Mouse (Mus musculus) spleen, postnatal 36 days (tissue): ENCODE measurements around the gene 2010111I01Rik.

Source experiments
- DNase-seq, 2 experiments: peaks; one replicate each; pipeline ENCODE4 v3.0.0; 2022; ENCODE audit warnings: low spot score in 2 of 2, mixed read lengths in 1 of 2

Gene 2010111I01Rik

DNA sequence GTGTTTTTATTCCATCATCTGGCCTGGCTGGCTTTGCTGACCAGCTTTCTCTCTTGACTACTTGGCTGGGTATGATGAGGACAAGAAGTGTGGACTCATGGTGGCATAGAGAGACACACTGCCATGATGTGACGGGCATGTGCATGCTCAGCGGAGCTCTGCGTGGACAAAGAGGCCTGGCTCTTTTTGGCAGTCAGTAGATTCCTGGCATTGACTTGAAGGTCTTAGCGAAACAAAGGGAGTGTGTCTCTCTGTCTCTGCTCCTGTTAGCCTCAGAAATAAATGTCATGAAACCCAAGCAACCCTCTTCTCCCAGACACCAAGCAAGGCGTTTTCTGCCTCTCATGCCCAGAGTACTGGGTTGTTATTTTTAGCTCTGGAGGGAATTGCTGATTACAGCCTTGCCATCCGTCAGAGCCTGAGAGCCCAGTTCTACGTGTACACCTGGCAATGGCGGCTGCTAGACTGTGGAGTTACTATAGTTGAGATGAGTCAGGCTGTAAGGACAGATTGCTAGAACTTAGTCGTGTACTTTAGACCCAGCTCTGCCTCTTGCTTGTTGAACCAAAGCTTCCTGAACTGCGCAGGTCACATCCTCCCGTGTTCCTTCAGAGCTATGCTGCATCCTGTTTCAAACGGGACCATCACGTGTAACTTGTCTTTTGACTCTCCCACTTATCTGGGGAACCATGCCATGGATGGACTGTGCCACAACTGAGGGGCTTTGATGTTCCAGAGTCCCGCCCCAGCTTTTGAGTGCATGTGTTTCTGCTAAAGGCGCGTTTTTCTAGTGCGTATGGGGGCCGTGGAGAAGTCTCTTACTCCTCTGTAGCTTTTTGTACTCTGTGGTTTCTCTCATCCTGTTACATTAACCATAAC lies 296.3 kb downstream of the 2010111I01Rik start:
- no peak for DNase-seq

DNA sequence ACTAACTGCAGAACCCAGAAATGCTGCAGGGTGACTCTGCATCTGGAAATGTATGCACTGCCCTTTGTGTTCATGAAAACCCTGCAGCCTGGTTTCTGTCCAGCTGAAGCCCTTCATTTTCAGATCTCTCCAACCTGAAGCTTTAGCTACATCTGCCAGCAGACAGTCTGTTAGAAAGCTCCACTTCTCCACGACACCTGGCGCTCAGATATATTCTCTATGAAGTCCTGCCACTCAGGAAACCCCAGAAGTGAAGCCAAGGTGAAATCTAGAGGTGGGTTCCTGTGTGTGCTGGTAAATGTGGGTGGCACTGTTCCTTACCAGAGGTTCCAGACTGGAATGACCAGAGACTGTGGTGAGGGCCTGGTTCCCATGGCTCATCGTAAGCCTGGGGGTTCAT lies 297.0 kb downstream of the 2010111I01Rik start:
- DNase-seq, result no peak

DNA sequence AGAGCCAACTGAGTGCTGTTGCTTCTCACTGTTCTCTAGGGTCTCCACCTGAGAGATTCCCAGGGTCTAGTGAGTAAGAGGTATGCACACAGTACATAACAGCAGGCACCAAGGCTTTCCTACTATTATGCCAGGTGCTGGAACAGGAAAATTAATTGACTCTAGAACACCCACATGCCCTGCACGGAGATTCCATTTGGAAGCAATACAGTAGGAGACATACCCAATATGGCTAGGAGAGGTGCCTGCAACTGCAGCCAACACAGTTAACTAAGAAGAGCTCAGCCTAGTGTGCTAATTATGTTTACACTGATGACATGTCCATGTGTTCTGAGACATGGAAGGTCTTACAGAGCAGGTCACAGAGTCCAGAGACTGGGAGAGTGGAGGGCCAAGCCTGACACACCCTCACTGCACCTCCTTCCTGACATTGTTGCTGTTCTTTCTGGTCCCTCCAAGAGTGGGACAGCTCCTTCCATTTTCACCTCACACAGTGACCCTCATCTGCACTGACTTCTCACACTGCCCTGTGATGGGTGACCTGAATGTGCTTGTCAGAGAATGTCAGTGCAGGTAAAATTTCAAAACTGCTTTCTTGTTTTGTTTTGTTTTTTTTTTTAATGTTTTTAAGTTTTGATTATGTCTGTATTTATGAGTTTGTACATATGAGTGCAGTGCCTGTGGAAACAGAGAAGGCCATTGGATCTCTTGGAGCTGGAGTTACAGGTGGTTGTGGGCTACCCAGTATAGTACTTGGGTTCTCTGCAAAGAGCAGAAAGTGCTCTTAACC lies 297.7 kb downstream of the 2010111I01Rik start:
- no peak for DNase-seq

DNA sequence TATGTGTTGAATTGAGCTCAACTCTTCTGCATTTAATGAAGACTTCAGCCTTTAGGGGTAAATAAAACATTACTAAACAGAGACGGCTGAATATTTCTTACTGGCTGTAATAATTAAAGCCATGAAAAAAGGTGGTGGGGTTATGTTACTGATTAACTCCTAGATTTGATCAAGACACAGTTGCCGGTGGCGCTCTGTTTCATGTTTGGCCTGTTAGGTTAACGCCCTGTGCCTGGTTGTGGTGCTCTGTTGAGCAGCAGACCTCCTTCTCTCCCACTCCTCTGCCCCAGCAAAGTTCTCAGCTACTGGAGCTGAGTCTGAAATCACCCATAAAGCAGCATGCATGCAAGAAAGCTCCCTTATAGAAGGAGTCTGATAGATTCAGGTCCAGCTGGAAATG lies 303.7 kb downstream of the 2010111I01Rik start:
- DNase-seq, result no peak

DNA sequence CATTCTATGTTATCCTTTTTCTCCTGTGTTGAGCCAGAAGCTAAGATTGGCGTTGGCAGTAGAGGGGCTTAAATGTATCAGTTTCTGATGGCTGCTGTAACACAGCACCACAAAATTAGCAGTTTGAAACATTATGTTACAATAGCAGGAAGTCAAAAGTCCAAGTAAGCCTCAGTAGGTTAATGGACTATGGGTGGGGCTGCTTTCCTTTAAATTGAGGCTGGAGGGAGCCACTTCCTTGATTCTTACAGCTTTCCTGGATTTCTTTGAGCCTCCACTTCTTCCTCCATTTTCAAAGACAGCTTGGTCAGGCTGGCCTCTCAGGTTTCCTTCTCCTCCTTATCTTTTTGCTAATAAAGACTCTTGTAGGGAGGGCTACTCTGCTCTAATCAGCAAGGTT lies 304.1 kb downstream of the 2010111I01Rik start:
- no peak for DNase-seq

DNA sequence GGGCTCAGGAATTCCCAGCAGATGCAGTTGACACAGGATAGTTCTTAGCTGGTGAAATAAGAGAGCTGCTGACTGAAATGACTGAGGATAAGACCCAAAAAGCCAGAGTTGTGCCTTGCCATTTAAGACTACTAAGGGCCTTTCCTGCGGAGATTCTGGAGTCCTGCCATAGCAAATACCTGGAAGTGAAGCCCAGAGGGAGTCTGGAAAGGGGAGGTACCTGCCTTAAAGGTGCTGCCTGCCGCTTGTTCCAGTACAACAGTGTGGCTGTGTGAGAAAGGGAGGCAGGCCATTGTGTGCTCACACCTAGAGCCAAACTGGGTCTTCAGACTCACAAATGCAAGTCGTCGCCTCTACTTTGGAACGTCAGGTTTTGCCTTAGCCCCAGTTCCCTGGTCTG lies 305.5 kb downstream of the 2010111I01Rik start:
- DNase-seq, result no peak

DNA sequence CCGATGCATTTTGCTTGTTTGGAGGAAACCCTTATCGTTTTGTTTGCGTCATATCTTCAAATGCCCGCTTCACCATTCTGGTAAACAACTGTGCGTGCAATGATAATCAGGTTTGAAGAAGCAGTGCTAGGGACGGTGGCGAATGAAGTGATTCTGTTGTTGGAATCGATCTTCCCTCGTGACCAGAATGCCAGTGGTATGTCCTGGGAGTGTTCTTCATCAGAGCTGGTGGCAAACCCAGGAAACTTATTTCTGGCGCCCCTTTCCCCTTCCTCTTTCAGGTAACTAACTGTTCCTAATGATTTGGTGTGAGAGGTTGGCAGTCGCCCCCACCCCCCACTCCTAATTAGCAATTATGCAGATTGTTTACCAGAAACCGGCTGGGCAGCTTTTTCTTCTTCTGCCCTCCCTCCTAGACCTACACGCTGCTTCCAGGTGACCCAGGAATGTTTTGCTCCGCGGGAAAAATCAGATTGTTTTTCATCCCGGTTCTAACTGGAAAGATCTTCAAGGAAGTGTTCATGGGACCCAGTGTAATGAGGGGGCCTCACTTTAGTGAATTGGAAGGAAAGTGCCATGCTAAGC lies 307.4 kb downstream of the 2010111I01Rik start:
- DNase-seq, result no peak

DNA sequence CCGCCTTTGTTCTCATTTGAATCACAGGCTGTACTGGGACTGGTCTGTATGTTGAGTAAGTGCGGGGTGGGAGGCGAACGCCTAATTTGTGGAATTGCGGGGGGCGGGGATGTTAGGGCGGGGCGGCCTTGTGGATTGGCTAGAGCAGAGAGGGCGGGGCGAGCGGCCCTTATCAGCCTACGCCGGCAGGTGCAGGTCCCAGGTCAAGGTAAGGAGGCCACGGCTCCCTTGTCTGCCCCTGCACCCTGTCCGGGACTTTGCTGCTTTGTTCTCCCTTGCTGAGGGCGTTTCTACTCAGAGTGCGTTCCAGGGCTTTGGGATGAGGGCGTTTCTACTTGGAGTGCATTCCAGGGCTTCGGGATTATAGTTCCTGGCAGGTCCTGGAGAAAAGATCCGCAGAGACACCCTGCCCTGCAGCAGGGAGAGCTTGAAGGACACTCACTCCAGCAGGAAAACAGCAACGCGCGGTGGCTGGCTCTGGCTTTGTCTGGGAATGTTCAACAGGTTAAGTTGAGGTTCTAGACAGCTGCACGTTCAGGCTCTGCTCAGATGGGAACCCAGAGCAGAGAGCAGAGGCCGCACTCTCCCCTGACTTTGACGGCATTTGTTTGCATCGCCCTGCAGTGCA lies 308.0 kb downstream of the 2010111I01Rik start:
- DNase-seq, result no peak

DNA sequence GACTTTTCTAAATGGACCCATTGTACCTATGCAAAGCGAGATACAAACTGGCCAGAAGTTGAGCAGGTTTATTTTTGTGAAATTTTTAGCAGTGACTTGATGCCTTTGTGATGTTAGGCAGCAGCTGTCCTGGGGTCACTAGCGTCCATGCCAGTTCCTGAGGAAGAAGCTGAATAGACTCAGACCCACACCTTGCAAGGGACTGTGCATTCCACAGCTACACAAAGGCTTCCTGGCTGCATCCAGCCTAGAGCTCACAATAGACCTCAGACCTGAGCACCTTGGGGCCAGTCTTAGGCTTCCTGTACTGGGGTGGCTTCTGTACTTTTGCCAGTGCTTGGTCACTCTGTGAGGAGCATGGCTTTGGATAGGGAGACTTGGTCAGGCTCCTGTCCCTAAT lies 309.2 kb downstream of the 2010111I01Rik start:
- no peak for DNase-seq

DNA sequence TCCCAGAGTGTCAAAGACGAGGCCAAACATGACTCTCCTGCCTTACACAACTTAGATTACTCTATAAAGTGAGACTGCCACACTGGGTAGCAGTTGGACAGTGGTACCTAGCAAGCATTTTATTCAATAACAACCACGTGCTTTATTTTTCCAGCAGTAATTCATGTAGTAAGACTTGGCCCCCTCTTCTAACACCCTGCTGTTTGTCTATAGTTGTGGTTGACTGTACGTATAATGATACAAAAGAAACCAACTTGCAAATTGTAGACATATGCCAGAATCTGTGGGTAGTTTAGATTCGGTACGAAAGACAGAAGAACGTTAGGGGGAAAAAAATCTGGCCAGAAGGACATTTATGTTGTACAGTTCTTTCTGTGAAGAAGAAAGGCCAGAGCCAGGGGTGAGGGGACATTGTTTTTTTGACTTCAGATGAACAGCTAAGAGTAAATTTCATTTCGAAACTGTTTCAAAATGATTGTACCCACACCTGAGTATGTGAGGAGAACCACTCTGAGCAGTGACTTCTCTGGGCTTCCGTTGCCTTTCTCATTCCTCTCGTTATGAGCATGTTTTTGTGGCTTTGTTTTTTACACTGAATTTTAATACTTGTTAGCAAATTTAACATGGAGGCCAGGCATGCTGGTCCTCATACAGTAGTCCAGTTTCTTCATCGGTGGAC lies 309.9 kb downstream of the 2010111I01Rik start:
- DNase-seq, result no peak

DNA sequence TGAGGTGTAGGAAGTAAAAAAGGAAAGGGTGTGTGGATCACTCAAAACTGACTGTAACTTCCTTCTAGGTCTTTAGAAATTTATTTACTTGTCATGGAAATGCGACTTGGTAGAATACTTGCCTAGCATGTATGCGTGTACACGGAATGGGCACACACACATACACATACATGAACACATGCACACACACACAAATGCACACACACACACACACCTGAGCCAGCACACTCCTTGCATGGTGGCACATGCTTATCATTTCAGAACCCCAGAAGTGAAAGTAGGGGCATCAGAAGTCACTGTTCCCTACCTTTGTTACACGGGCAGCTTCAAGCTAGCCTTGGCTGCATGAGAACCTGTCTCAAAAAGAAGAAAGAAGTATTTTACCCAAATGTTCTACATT lies 311.7 kb downstream of the 2010111I01Rik start:
- no peak for DNase-seq

DNA sequence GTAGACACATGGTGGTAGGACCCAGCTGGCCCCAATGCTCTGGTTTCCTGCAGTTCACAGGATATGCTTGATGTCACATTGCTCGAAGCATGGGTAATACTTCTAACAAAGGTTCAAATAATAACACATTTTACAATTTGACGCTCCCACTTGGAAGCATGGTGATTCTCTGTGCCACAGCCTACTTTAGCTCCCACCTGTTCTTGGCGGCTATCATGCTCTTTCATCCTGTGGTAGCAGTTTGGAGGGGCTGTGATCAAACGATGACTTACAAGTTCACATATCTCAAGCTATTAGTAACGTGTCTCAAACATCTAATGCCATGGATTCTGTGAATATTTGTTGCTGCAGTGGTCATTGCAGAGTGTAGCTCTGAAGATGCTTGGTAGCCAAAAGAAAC lies 312.6 kb downstream of the 2010111I01Rik start:
- no peak for DNase-seq

DNA sequence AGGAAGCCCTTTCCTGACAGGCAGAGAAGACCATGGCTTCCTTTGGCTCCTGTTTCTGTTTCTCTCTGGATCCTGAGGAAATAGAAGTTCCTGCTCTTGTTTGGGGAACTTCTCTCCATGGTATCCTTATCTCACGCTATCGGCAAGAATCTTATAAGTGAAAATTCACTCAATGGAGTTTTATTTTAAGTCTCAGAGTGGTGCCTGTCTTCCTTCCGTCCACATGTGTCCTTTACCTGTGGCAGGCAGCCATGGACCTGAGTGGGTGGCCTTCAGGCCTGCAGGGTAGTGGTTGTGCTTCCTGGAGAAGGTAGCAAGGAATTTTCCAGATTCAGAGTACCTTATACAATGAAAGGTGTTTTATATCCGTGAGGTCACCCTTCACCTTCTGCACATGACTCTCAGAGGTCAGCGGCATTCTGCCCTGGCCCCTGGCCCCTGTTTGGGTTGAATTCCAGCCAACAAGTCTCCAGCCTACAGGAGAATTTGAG lies 313.5 kb downstream of the 2010111I01Rik start:
- DNase-seq, result no peak

DNA sequence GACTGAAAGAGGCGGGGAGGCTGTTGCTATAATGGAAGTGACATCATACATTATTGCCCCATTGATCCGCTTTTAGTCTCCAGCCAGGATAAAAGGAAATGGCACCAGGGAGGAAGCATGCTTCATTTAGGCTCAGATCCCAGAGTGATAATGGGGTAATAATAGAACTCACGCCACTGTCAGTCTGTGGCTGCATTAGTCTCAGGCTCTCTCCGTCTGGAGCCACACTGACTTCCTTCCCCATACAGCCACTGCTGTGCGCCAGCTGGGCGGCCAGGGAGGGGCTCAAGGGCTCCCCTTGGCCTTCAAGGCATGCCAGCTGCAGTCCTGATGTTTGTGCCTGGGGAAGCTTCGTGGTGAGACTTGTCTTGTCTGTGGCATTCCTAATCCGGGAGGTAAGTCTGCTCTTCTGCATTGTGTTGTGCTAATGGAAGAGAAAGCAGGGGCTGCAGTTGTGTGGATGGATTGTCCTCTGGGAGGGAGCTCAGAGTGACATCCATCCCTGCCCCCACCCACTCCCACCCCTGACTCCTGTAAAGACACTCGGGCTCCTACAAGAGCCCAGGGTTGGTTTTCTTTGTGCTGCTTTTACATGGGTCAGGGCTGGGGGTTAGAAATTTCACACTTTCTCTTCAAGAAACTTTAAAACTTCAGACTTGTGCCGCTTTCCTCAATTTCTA lies 314.2 kb downstream of the 2010111I01Rik start:
- DNase-seq, result peak; percentile 30 to 38

DNA sequence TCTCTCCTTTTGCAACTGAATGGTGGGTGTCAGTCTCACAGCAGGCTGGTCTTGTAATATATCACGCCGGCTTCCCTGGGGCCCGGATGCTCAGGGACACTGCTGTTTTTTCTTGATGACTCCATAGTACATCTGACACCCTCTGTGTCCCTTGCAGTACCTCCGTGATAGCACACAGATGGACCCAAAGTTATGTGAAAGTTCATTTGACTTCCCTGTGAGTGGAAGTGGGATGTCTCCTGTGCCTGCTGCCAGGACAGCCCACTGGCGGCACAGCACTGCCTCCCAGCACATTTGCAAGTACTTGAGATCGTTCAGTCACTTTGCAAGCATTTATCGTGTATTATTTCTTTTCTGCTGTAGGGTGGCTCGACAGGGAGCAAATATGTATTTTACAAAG lies 315.1 kb downstream of the 2010111I01Rik start:
- no peak for DNase-seq

DNA sequence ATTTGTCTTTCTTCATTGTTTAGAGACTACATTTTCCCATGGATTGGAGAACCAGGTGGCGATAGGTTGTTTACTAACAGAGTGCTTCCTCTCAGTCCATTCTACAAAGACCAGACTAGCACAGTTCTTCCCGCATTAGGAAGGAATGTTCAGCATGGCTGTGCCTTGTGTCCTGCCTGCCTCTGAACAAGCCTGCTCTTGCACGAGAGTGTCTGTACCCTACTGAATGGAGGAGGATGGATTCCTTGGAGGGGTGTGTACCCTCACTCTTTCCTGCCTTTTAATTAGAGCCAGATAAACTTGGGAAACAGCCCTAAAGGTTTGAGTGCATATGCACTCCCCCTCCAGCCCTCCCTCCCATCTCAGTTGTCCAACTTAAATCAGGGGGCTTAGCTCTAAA lies 315.7 kb downstream of the 2010111I01Rik start:
- no peak for DNase-seq

DNA sequence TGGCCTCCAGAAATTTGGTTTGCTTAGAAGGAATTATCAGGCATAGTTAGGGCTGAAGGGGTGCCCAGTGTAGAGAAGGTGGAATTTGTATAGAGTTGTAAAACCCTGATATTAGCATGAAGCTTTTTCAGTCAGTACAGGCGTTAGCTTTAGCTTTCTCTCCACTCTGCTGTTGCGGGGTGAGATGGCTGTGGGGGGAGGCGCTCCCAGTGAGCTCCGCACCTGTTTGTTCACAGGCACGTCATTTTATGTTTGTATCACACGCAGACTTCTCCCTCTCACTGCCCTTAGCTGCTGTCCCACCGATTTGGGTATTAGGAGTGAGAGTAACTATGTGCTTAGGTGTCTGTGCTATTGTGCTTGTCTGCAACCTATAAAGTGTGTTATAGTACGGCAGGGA lies 316.5 kb downstream of the 2010111I01Rik start:
- DNase-seq, result no peak

DNA sequence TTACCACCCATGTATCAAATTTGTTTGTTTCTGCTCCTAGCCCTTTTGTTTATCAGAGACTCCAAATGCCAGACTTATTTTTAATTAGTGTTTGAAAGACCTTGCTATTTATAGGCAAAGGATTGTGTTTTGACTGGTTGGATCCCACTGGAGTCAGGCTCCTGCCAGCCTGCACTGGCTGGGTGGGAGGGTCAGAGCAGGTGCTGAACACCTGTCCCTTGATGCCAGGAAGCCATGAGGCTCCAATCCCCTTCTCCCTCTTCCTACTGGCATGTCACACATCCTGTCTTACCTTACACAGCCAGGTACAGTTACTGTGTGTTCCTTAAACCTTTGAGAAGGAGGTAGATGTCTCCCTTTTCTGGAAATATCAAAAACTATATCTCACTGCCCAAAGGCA lies 318.5 kb downstream of the 2010111I01Rik start:
- DNase-seq, result no peak

DNA sequence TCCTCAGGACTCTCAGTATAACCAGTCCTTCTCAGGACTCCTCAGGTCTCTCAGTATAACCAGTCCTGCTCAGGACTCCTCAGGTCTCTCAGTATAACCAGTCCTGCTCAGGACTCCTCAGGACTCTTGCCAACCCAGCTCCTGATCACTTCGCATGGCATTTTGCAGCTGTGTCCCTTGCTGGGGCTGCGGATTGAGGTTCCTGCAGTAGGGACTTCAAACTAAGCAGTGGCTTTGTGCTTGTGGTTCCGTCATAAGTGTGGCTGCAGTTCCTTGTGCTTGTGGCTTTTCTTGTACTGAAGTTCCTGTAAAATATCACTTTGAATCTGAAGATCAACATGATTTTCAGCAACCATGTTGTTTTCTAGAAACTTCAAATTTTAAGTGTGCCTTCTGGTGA lies 320.1 kb downstream of the 2010111I01Rik start:
- no peak for DNase-seq

DNA sequence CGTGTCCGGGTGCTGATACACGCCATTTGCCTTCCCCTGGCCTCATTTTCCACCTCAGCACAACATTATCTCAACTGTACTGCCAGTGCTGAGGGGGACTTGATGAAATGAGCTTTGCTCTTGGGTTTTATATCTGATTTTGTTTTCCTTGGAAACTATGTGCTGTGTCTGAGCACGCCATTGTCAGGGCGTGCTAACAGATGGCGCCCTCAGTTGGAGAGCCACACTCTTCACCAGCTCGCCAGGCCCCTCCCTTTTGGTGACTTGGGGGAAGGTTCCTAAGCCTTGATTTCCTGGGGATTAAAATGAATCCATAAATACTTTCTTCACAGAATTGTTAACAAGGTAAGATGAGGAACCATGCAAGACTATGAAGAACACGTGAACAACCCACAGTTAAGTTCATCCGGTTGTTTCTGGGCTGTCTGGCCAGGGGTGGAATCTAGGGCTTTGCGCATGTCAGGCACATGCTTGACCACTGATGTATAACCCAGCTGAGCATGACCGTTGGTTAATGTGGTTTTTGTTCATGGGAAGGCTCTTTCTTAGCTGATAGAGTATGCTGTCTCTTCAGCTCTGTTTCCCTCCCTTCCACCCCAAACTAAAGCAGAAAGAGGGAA lies 321.9 kb downstream of the 2010111I01Rik start:
- DNase-seq, result peak; percentile 31 to 38
